Mouse (Mus musculus): ENCODE data around the gene Cecr2. TPM values are rescaled to one million over a fixed set of nuclear protein-coding genes. Genes with fewer than 3 reads are reported as not detected.

Gene Cecr2
- total and polyA plus RNA-seq, 3 experiments: 2.5 to 24.9 (median 6.2) TPM

- no peaks in the 10 kb centered on the region for H3K36me3 ChIP-seq (replicated peaks)
- no peak for TF ChIP-seq POLR2AphosphoS5 (IDR thresholded peaks at IDR 0.05; ENCODE audit: insufficient replicate concordance, low read depth, low read length)
- no peak for TF ChIP-seq GATA2 (IDR thresholded peaks at IDR 0.05; ENCODE audit: borderline replicate concordance, low read depth, low read length)
- no peak for TF ChIP-seq TAL1 (conservative IDR thresholded peaks at IDR 0.05; ENCODE audit: low read depth, low read length)
- TF ChIP-seq CTCF (IDR thresholded peaks at IDR 0.05; ENCODE audit: low read depth, low read length): no peak
- no peak for TF ChIP-seq GATA1 (IDR thresholded peaks at IDR 0.05; ENCODE audit: borderline replicate concordance, low read length)
- peaks cover 11% of the 10 kb centered on the region; the same call in 1 of the 2 replicates for H3K27me3 ChIP-seq (ENCODE audit: insufficient read depth, low read length)
- H3K9me3 ChIP-seq (replicated peaks): no peaks in the 10 kb centered on the region
- no peak for DNase-seq (ENCODE audit: low spot score)
- no peak overlapping the region for H3K4me3 ChIP-seq (ENCODE audit: low read depth, low read length)
- H3K4me1 ChIP-seq (ENCODE audit: insufficient read depth, low read depth, low read length): no peaks in the 10 kb centered on the region
- ATAC-seq (ENCODE audit: extremely low read depth, insufficient number of reproducible peaks, low FRiP score, poor library complexity, severe bottlenecking): no peak
Measured at GRCm38 (mm10) chr6:120746416-120746815, 80.2 kb downstream of the Cecr2 start.

DNA sequence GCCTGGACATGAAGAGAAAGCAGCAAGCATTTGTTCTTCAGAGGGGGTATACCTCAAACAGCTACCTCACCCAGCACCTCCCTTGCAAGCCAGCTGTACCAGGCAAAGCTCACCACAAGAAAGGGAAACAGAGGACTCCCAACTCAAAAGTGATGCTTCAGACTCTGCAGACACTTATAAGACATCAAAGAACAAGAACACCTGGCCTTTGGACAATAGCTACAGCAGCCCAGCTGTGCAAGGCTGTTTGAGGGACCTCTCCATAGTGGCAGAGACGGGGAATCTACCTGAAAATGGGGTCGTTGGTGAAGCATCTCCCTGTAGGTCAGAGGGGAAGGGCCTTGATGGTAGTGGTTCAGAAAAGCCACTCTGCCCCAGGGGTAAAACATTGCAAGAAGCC is 95.0 kb downstream of the Cecr2 start:
- Histone ChIP-seq H3K27me3 (ENCODE audit: insufficient read depth, low read length) (peaks cover 19% of the 10 kb centered on the region), H3K36me3 (replicated peaks) (peaks cover 7% of the 10 kb centered on the region), H3K4me3 (ENCODE audit: low read depth, low read length) (no peak overlapping the region), H3K9me3 (replicated peaks) (no peaks in the 10 kb centered on the region), H3K4me1 (ENCODE audit: insufficient read depth, low read depth, low read length) (no peaks in the 10 kb centered on the region)
- TF ChIP-seq CTCF (IDR thresholded peaks at IDR 0.05; ENCODE audit: low read depth, low read length) (no peak), TAL1 (conservative IDR thresholded peaks at IDR 0.05; ENCODE audit: low read depth, low read length) (no peak), POLR2AphosphoS5 (IDR thresholded peaks at IDR 0.05; ENCODE audit: insufficient replicate concordance, low read depth, low read length) (no peak)
- ATAC-seq (ENCODE audit: extremely low read depth, insufficient number of reproducible peaks, low FRiP score, poor library complexity, severe bottlenecking): no peak
- no peak for DNase-seq (ENCODE audit: low spot score)

DNA sequence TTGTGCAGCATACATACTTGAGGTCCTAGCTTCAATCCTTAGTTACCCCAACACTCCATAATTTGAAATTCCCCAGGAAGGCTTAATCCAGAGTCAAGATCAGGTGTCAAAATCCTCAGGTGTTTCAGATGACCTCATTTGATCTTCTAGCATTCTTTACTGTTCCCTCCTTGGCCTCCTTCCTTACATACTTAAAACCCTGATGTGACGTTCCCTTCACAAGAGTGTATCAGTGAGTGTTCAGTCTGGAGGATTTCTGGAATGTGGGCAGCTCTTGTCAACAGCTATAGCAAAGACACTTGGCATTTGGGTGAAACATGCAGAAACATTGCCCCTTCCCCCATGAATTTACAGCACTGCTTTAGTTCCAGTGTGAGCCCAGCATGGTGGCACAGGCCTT is 103.8 kb downstream of the Cecr2 start:
- Histone ChIP-seq H3K36me3 (replicated peaks) (peaks cover 2% of the 10 kb centered on the region), H3K4me1 (ENCODE audit: insufficient read depth, low read depth, low read length) (no peaks in the 10 kb centered on the region), H3K27me3 (ENCODE audit: insufficient read depth, low read length) (peaks cover 6% of the 10 kb centered on the region), H3K4me3 (ENCODE audit: low read depth, low read length) (no peak overlapping the region), H3K9me3 (replicated peaks) (no peaks in the 10 kb centered on the region)
- DNase-seq (ENCODE audit: low spot score) (no peak), ATAC-seq (ENCODE audit: extremely low read depth, insufficient number of reproducible peaks, low FRiP score, poor library complexity, severe bottlenecking) (no peak)
- TF ChIP-seq GATA1 (IDR thresholded peaks at IDR 0.05; ENCODE audit: borderline replicate concordance, low read length): no peak

GRCm38 (mm10) chr6:120771366-120771765 is 105.2 kb downstream of the Cecr2 start:
- H3K4me3 ChIP-seq (ENCODE audit: low read depth, low read length): no peak overlapping the region
- ATAC-seq (ENCODE audit: extremely low read depth, insufficient number of reproducible peaks, low FRiP score, poor library complexity, severe bottlenecking): no peak
- peaks cover 4% of the 10 kb centered on the region for H3K27me3 ChIP-seq (ENCODE audit: insufficient read depth, low read length)
- no peaks in the 10 kb centered on the region for H3K4me1 ChIP-seq (ENCODE audit: insufficient read depth, low read depth, low read length)
- no peaks in the 10 kb centered on the region for H3K9me3 ChIP-seq (replicated peaks)
- H3K36me3 ChIP-seq (replicated peaks): peaks cover under 1% of the 10 kb centered on the region
- TF ChIP-seq POLR2AphosphoS5 (IDR thresholded peaks at IDR 0.05; ENCODE audit: insufficient replicate concordance, low read depth, low read length) (no peak), GATA2 (IDR thresholded peaks at IDR 0.05; ENCODE audit: borderline replicate concordance, low read depth, low read length) (no peak), TAL1 (conservative IDR thresholded peaks at IDR 0.05; ENCODE audit: low read depth, low read length) (no peak), CTCF (IDR thresholded peaks at IDR 0.05; ENCODE audit: low read depth, low read length) (no peak), GATA1 (IDR thresholded peaks at IDR 0.05; ENCODE audit: borderline replicate concordance, low read length) (no peak)
- DNase-seq (ENCODE audit: low spot score): no peak

GRCm38 (mm10) chr6:120772025-120772424 is 105.9 kb downstream of the Cecr2 start:
- no peak overlapping the region for H3K4me3 ChIP-seq (ENCODE audit: low read depth, low read length)
- H3K36me3 ChIP-seq (replicated peaks): no peaks in the 10 kb centered on the region
- no peaks in the 10 kb centered on the region for H3K4me1 ChIP-seq (ENCODE audit: insufficient read depth, low read depth, low read length)
- ATAC-seq (ENCODE audit: extremely low read depth, insufficient number of reproducible peaks, low FRiP score, poor library complexity, severe bottlenecking) (no peak), DNase-seq (ENCODE audit: low spot score) (no peak)
- peaks cover 3% of the 10 kb centered on the region for H3K27me3 ChIP-seq (ENCODE audit: insufficient read depth, low read length)
- TF ChIP-seq TAL1 (conservative IDR thresholded peaks at IDR 0.05; ENCODE audit: low read depth, low read length): no peak
- no peak for TF ChIP-seq POLR2AphosphoS5 (IDR thresholded peaks at IDR 0.05; ENCODE audit: insufficient replicate concordance, low read depth, low read length)
- no peak for TF ChIP-seq CTCF (IDR thresholded peaks at IDR 0.05; ENCODE audit: low read depth, low read length)
- TF ChIP-seq GATA1 (IDR thresholded peaks at IDR 0.05; ENCODE audit: borderline replicate concordance, low read length): no peak
- TF ChIP-seq GATA2 (IDR thresholded peaks at IDR 0.05; ENCODE audit: borderline replicate concordance, low read depth, low read length): no peak
- H3K9me3 ChIP-seq (replicated peaks): no peaks in the 10 kb centered on the region

GRCm38 (mm10) chr6:120773149-120773628 is 107.0 kb downstream of the Cecr2 start, which contains the start of gene Slc25a18:
Gene Slc25a18, plus strand, starts transcription at chr6:120773578.
- Histone ChIP-seq H3K36me3 (replicated peaks) (peaks cover 3% of the 10 kb centered on the region), H3K9me3 (replicated peaks) (no peaks in the 10 kb centered on the region), H3K4me3 (ENCODE audit: low read depth, low read length) (no peak within 1 kb of the TSS), H3K4me1 (ENCODE audit: insufficient read depth, low read depth, low read length) (no peaks in the 10 kb centered on the region), H3K27me3 (ENCODE audit: insufficient read depth, low read length) (peaks cover 3% of the 10 kb centered on the region)
- ATAC-seq (ENCODE audit: extremely low read depth, insufficient number of reproducible peaks, low FRiP score, poor library complexity, severe bottlenecking) (no peak), DNase-seq (ENCODE audit: low spot score) (no peak)
- no peak for TF ChIP-seq TAL1 (conservative IDR thresholded peaks at IDR 0.05; ENCODE audit: low read depth, low read length)

DNA sequence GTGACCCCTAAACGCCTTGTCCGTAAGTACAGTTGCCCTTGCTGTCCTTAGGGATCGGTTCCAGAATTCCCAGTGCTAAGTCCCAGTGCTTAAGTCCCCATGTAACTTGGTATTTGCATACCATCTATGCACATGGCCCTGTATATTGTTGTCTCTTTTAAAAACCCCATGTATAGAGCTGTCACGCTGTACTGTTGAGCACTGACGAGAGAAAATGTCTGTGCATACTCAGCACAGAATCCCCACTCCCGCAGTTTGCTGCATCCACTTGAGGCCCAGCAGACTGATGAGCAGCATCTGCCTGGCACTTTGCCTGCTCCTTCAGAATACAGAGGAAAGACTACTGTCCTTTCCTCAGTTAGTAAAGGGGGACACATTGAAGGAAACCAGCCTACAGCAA is 107.6 kb downstream of the Cecr2 start:
- Histone ChIP-seq H3K4me3 (ENCODE audit: low read depth, low read length) (no peak overlapping the region), H3K27me3 (ENCODE audit: insufficient read depth, low read length) (peaks cover 3% of the 10 kb centered on the region), H3K9me3 (replicated peaks) (no peaks in the 10 kb centered on the region), H3K36me3 (replicated peaks) (peaks cover 3% of the 10 kb centered on the region), H3K4me1 (ENCODE audit: insufficient read depth, low read depth, low read length) (no peaks in the 10 kb centered on the region)
- DNase-seq (ENCODE audit: low spot score) (no peak), ATAC-seq (ENCODE audit: extremely low read depth, insufficient number of reproducible peaks, low FRiP score, poor library complexity, severe bottlenecking) (no peak)
- TF ChIP-seq GATA2 (IDR thresholded peaks at IDR 0.05; ENCODE audit: borderline replicate concordance, low read depth, low read length) (no peak), CTCF (IDR thresholded peaks at IDR 0.05; ENCODE audit: low read depth, low read length) (no peak), GATA1 (IDR thresholded peaks at IDR 0.05; ENCODE audit: borderline replicate concordance, low read length) (no peak)
